Mouse (Mus musculus) spleen, adult 2 months (tissue): ENCODE measurements around the gene Inka1. TPM values are rescaled to one million over a fixed set of nuclear protein-coding genes. Genes with fewer than 3 reads are reported as not detected.
A peak's percentile ranks its signal among the peaks of the same experiment; 100 is the strongest.

Experiments used
- DNase-seq, 2 experiments: peaks; one replicate each; pipeline versions ENCODE4 v3.0.0 to v3.0.0-alpha.2; 2012 to 2021; ENCODE audit warnings: low spot score in 2 of 2, low read depth in 1 of 2
- H3K27ac ChIP-seq: fragments of 200-500 bp; 2 replicates; pipeline ENCODE4 v1.5.1; 2012; ENCODE audit warnings: low read length, inconsistent platforms; ENCODE audit not compliant: insufficient read depth
- H3K27me3 ChIP-seq: fragments of 200-500 bp; 2 replicates; pipeline ENCODE4 v1.6.1; 2012; ENCODE audit warnings: mild to moderate bottlenecking, moderate library complexity, low read length, inconsistent platforms; ENCODE audit not compliant: control insufficient read depth, insufficient read depth
- H3K36me3 ChIP-seq: fragments of 200-500 bp; 2 replicates; pipeline ENCODE4 v1.6.1; 2012; ENCODE audit warnings: mild to moderate bottlenecking, low read length, inconsistent platforms; ENCODE audit not compliant: control insufficient read depth, insufficient read depth
- H3K4me1 ChIP-seq: fragments of 200-500 bp; 2 replicates; pipeline ENCODE4 v1.6.1; 2011; ENCODE audit warnings: inconsistent platforms; ENCODE audit not compliant: control insufficient read depth, insufficient read depth, insufficient read length
- H3K4me3 ChIP-seq: fragments of 200-500 bp; 2 replicates; pipeline ENCODE4 v1.5.1; 2011; ENCODE audit warnings: mild to moderate bottlenecking, inconsistent platforms; ENCODE audit not compliant: insufficient read depth, insufficient read length; ENCODE audit errors: extremely low read depth
- CTCF ChIP-seq: fragments of 200-500 bp; IDR thresholded peaks from 2 replicates; pipeline ENCODE4 v1.5.1; 2011; ENCODE audit warnings: mild to moderate bottlenecking, inconsistent platforms; ENCODE audit not compliant: insufficient read depth, insufficient read length, insufficient replicate concordance; ENCODE audit errors: extremely low read depth
- POLR2A ChIP-seq: fragments of 200-500 bp; IDR thresholded peaks from 2 replicates; pipeline ENCODE4 v1.6.1; 2011; ENCODE audit warnings: low read depth, low read length, inconsistent platforms
- WGBS: fragments of 180-500 bp; shearing (Covaris S2); methylation state at CpG from one replicate; pipeline ENCODE4 v1.1.7; 2018; 5-methylcytosine and 5-hydroxymethylcytosine counted together
- polyA plus RNA-seq: library from polyadenylated mRNA; depleted of rRNA; stranded (reverse); fragments of >200 nt; gene quantifications from 2 replicates; pipeline ENCODE4 v1.2.3, GENCODE M21; 2012

Inka1 gene
- polyA plus RNA-seq, 1 experiment, result 19.8 TPM

DNA sequence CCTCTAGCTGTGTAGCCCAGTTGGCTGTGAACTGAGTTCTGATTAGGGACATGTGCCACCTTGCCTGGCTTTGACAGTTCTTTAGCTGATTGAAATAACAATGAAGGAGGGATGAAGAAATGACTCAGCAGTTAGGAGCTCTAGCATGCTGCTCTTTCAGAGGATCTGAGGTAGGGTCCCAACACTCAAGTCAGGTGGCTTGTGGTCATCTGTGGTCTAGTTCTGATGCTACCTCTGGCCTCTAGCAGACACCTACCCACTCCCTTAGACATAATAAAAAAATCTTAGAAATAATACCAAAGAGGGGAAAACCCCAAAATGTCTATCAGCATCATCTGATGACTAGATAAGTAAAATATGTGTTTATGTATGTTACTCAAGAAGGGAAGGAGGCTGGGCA, 24.7 kb upstream of the Inka1 start:
- H3K4me1 ChIP-seq, result 0 out of 2 replicates have a peak, but pooled peaks cover 2% of the 10 kb centered on the region
- H3K27ac ChIP-seq, result no peak overlapping the region
- peaks cover 5% of the 10 kb centered on the region for H3K36me3 ChIP-seq
- no peak for DNase-seq
- no peaks in the 10 kb centered on the region for H3K27me3 ChIP-seq
- no peak overlapping the region for H3K4me3 ChIP-seq
- TF ChIP-seq CTCF (no peak), POLR2A (no peak)

DNA sequence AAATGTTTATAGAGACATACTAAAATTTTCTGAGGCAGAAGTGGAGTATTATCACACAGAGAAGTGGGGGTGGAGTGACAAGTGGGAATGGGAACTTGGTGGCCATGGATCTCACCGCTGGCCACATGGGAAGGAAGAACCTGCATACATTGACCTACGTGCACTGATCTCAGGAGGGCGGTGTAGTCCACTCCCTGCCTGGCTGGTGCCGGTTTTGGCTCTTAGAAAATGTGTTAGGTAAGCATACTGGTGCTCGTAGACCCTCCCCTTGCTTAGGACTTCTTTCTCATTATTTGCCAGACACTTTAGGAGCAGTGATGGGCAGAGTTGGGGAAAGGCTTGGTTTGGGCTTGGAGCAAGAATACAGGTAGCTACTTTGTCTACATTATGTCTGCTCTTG, 22.4 kb upstream of the Inka1 start:
- Histone ChIP-seq H3K27me3 (no peaks in the 10 kb centered on the region), H3K4me3 (no peak overlapping the region), H3K4me1 (peaks cover 7% of the 10 kb centered on the region; the same call in 1 of the 2 replicates), H3K36me3 (peaks cover 3% of the 10 kb centered on the region), H3K27ac (no peak overlapping the region)
- TF ChIP-seq POLR2A (no peak), CTCF (no peak)
- DNase-seq, result no peak
- WGBS, result 91% methylated on average over 5 of the region's 5 CpGs

DNA sequence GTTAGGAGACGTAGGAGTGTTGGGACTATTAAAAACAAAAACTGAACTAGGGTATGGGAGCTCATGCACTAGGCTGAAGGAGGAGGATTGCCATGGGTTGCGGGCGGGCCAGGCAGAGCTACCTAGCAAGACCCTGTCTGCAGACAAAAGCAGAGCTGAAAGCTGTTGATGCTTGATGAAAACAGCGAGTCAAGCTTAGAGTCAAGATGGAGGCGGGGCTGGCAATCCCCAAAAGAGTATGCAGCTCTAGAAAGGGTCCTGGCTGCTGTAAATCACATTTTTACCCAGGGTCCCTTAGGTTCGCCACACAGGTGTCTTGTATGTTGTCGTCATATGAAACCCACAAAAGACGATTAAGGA, 17.8 kb upstream of the Inka1 start:
- peak overlapping the region; percentile 2; the same call in 1 of the 2 replicates for H3K27ac ChIP-seq
- DNase-seq, result no peak
- no peaks in the 10 kb centered on the region for H3K27me3 ChIP-seq
- H3K4me3 ChIP-seq, result peak overlapping the region; percentile 81
- no peaks in the 10 kb centered on the region; the same call in 1 of the 2 replicates for H3K36me3 ChIP-seq
- no peak for TF ChIP-seq CTCF
- H3K4me1 ChIP-seq, result peaks cover 5% of the 10 kb centered on the region; the same call in 1 of the 2 replicates
- 4% methylated on average over 8 of the region's 8 CpGs for WGBS

GRCm38 (mm10) chr9:108002778-108003530, 17.3 kb upstream of the Inka1 start:
- no peaks in the 10 kb centered on the region for H3K36me3 ChIP-seq
- H3K27ac ChIP-seq, result peak overlapping the region; percentile 79
- peak overlapping the region; percentile 81 for H3K4me3 ChIP-seq
- H3K4me1 ChIP-seq, result peaks cover 5% of the 10 kb centered on the region; the same call in 1 of the 2 replicates
- TF ChIP-seq POLR2A (no peak), CTCF (no peak)
- under 1% methylated on average over 50 of the region's 50 CpGs for WGBS
- no peaks in the 10 kb centered on the region for H3K27me3 ChIP-seq
- DNase-seq, result peak in 1 of 2 experiments; percentile 29

DNA sequence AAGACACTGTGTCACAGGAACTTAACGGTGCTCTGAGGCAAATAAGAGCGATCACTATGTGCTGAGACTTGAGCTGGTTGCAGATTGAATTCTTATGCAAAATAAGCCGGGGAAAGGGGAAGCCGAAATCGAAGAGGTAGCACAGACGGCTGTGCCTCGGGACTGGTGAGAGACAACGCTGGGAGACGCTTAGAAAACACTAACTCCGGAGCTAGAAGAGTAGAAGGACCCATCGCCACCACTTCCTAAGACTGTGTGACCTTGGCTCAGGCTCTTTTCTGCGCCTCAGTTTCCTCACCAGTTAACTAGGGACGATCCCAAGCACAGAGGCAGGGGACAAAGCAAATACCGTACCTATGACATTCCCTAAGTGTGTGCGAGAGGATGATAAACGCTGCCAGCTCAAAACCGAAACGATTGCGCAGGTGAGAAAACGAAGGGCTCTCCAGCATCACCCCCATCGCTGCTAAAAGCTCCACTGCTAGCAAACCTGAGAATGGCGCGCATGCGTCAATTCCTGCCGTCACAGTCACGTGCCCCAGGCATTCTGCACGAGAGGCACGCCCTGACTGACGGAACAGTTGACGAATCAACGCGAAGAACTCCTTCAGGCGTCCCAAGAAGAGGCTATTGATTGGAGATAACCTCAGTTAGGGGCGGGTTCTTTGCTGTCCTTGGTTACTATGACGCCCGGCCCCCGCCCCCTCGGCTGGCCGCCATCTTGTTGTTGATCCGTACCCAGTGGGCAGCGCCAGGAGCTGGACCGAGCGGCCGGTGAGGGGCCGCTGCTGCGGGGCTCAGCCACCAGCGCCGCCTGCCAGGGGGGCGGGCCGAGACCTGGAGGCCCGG, 16.5 kb upstream of the Inka1 start, which contains the start of gene Ip6k1:
TSS of gene Ip6k1 (plus strand) at position 580 of the 849 bp plus-strand sequence.
- under 1% methylated on average over 51 of the region's 51 CpGs for WGBS
- TF ChIP-seq CTCF (no peak), POLR2A (peak; percentile 87)

GRCm38 (mm10) chr9:107996049-107996448, 10.4 kb upstream of the Inka1 start, which contains the start of gene Gm20662:
Gm20662 (plus strand) TSS chr9:107996349.
- 92% methylated on average over 5 of the region's 5 CpGs for WGBS

More for the DNA sequence above, 16.5 kb upstream of the Inka1 start, which contains the start of gene Ip6k1:
- Histone ChIP-seq H3K27ac (peak within 1 kb of the TSS; percentile 89), H3K36me3 (no peaks in the 10 kb centered on the region), H3K4me3 (peak within 1 kb of the TSS; percentile 81), H3K4me1 (peaks cover 5% of the 10 kb centered on the region; the same call in 1 of the 2 replicates), H3K27me3 (no peaks in the 10 kb centered on the region)
- peak; percentile 100 for DNase-seq

GRCm38 (mm10) chr9:107995513-107995912, 9.8 kb upstream of the Inka1 start:
- no peak overlapping the region for H3K27ac ChIP-seq
- WGBS, result 97% methylated on average over 21 of the region's 21 CpGs
- no peaks in the 10 kb centered on the region for H3K27me3 ChIP-seq
- no peak overlapping the region for H3K4me3 ChIP-seq
- no peaks in the 10 kb centered on the region for H3K4me1 ChIP-seq
- no peak for TF ChIP-seq POLR2A
- no peak for TF ChIP-seq CTCF
- no peak for DNase-seq
- H3K36me3 ChIP-seq, result no peaks in the 10 kb centered on the region

More at GRCm38 (mm10) chr9:107996049-107996448, 10.4 kb upstream of the Inka1 start, which contains the start of gene Gm20662:
- TF ChIP-seq POLR2A (no peak), CTCF (no peak)
- Histone ChIP-seq H3K36me3 (no peaks in the 10 kb centered on the region), H3K27ac (no peak within 1 kb of the TSS), H3K27me3 (no peaks in the 10 kb centered on the region), H3K4me1 (no peaks in the 10 kb centered on the region), H3K4me3 (no peak within 1 kb of the TSS)
- DNase-seq, result no peak
